Mouse (Mus musculus) CH12.LX (cell line): ENCODE results near the gene Zfp451. TPM values are rescaled to one million over a fixed set of nuclear protein-coding genes. Genes with fewer than 3 reads are reported as not detected.
"Not testable (repeated sequence)": the region's sequence is repeated elsewhere in the genome, so short reads cannot be mapped to it uniquely, and the experiment has no call there.

Source experiments
- DNase-seq: peaks from one replicate; pipeline ENCODE4 v3.0.0-alpha.2; 2013; ENCODE audit errors: extremely low read depth
- H3K27ac ChIP-seq: 2 replicates; pipeline ENCODE4 v1.5.1; 2012; ENCODE audit warnings: low read depth, mild to moderate bottlenecking, control low read depth, moderate library complexity; ENCODE audit not compliant: insufficient read depth
- H3K27me3 ChIP-seq: replicated peaks from 2 replicates; pipeline ENCODE3; 2012; ENCODE audit warnings: inconsistent platforms
- H3K36me3 ChIP-seq, 2 experiments: replicated peaks in 1 of 2; 2 replicates each; pipeline versions ENCODE3 to v1.6.1; 2012; ENCODE audit warnings: inconsistent platforms in 1 of 2, low read length in 1 of 2, mild to moderate bottlenecking in 1 of 2, mixed read lengths in 1 of 2, moderate library complexity in 1 of 2; ENCODE audit not compliant: control insufficient read depth in 1 of 2, insufficient read depth in 1 of 2
- H3K4me1 ChIP-seq, 2 experiments: 2 replicates each; pipeline ENCODE4 v1.6.1; 2012; ENCODE audit warnings: inconsistent platforms in 1 of 2, moderate library complexity in 1 of 2; ENCODE audit not compliant: insufficient read depth in 2 of 2, control insufficient read depth in 1 of 2
- H3K4me2 ChIP-seq: 2 replicates; pipeline ENCODE4 v1.6.1; 2012; ENCODE audit warnings: low read depth, mild to moderate bottlenecking, control low read depth; ENCODE audit not compliant: poor library complexity, insufficient read depth, severe bottlenecking
- H3K4me3 ChIP-seq, 3 experiments: fragments of 150-350 bp in 1 of 3; sonication (generic) in 1 of 3; replicated peaks in 1 of 3; 2 replicates each; pipeline versions ENCODE3 to v1.5.1; 2011 to 2012; ENCODE audit warnings: low read depth in 2 of 3, low read length in 2 of 3, mild to moderate bottlenecking in 2 of 3, moderate library complexity in 2 of 3, control low read depth in 1 of 3, improper control_type of control experiment in 1 of 3, inconsistent platforms in 1 of 3, mixed read lengths in 1 of 3; ENCODE audit not compliant: poor library complexity in 1 of 3
- H3K79me2 ChIP-seq: replicated peaks from 2 replicates; pipeline ENCODE4 v1.6.1; 2012; ENCODE audit warnings: mild to moderate bottlenecking, moderate library complexity; ENCODE audit not compliant: control insufficient read depth, poor library complexity, insufficient read depth, severe bottlenecking; ENCODE audit errors: extremely low read depth
- H3K9ac ChIP-seq: 2 replicates; pipeline ENCODE4 v1.6.1; 2012; ENCODE audit warnings: low read depth, mild to moderate bottlenecking, control low read depth, moderate library complexity; ENCODE audit not compliant: insufficient read depth
- H3K9me3 ChIP-seq: replicated peaks from 2 replicates; pipeline ENCODE3; 2012; ENCODE audit warnings: low read length, inconsistent platforms, mixed read lengths
- CTCF ChIP-seq, 2 experiments: IDR thresholded peaks in 1 of 2; conservative IDR thresholded peaks in 1 of 2; 2 replicates each; pipeline ENCODE4 v1.5.1; 2011 to 2012; ENCODE audit warnings: low read depth in 2 of 2, low read length in 2 of 2, improper control_type of control experiment in 1 of 2, inconsistent platforms in 1 of 2, mild to moderate bottlenecking in 1 of 2, moderate library complexity in 1 of 2
- JUN ChIP-seq: IDR thresholded peaks from 2 replicates; pipeline ENCODE4 v1.6.1; 2011; ENCODE audit warnings: low read depth, mild to moderate bottlenecking, low read length, improper control_type of control experiment, moderate library complexity; ENCODE audit not compliant: insufficient read depth
- KAT2A ChIP-seq: IDR thresholded peaks from 2 replicates; pipeline ENCODE4 v1.6.1; 2012; ENCODE audit warnings: low read length, improper control_type of control experiment, inconsistent platforms; ENCODE audit not compliant: insufficient replicate concordance
- MAFK ChIP-seq: IDR thresholded peaks from 2 replicates; pipeline ENCODE4 v1.6.1; 2011; ENCODE audit warnings: low read length, improper control_type of control experiment; ENCODE audit not compliant: insufficient replicate concordance
- MEF2A ChIP-seq: IDR thresholded peaks from 2 replicates; pipeline ENCODE4 v1.6.1; 2014; ENCODE audit warnings: low read depth, mild to moderate bottlenecking, inconsistent platforms, low read length, improper control_type of control experiment, borderline replicate concordance
- NELFE ChIP-seq: IDR thresholded peaks from 2 replicates; pipeline ENCODE4 v1.6.1; 2011; ENCODE audit warnings: low read depth, low read length, improper control_type of control experiment
- ZNF384 ChIP-seq: IDR thresholded peaks from 2 replicates; pipeline ENCODE4 v1.6.1; 2012; ENCODE audit warnings: low read depth, low read length, improper control_type of control experiment, inconsistent platforms
- dilution Hi-C: fragments of 300-500 bp; cut with MboI; formaldehyde crosslinking; loops from 2 replicates; pipeline ENCODE4 v1.14.3; 2020; ENCODE audit warnings: low sequenced_read_pairs; ENCODE audit not compliant: extremely low pct_unique_long_range_greater_than_20kb, extremely low pct_ligation_motif_present
- in situ Hi-C: fragments of 300-500 bp; cut with MboI; formaldehyde crosslinking; loops from 3 replicates; pipeline ENCODE4 v1.14.3; 2019; ENCODE audit warnings: low sequenced_read_pairs, low pct_ligation_motif_present, low pct_unique_long_range_greater_than_20kb, mixed read lengths
- polyA plus RNA-seq: library from polyadenylated mRNA; unstranded; fragments of >175 nt; gene quantifications from 2 replicates; pipeline ENCODE4 v1.2.1, GENCODE M21; 2012; ENCODE audit warnings: low read depth; ENCODE audit not compliant: insufficient read length
- total RNA-seq, 2 experiments: library from RNA; depleted of rRNA; stranded (reverse); fragments of 300-350 nt in 1 of 2; fragments of >200 nt in 1 of 2; gene quantifications; 2 replicates each; pipeline ENCODE4 v1.2.3; 2012 to 2014

The Zfp451 gene
- total and polyA plus RNA-seq, 3 experiments, result 13.9 to 23.0 (median 20.5) TPM

GRCm38 (mm10) chr1:33749109-33749508 is 65.3 kb downstream of the Zfp451 start:
- peaks cover 16% of the 10 kb centered on the region for H3K79me2 ChIP-seq
- peaks cover 3% of the 10 kb centered on the region for H3K9me3 ChIP-seq
- dilution Hi-C loops (no loop called here), in situ Hi-C loops (loop anchor here (10.0 kb wide), 1 partner anchor 64 kb away; no protein-coding TSS in a partner anchor)
- H3K4me3 ChIP-seq, result no peak overlapping the region
- no peak overlapping the region for H3K4me2 ChIP-seq
- peaks cover under 1 to 12% of the 10 kb centered on the region in 2 experiments; a peak in 2 of 4 replicates for H3K4me1 ChIP-seq
- peaks cover 44 to 82% of the 10 kb centered on the region in 2 experiments for H3K36me3 ChIP-seq
- DNase-seq, result no peak
- no peak overlapping the region for H3K27ac ChIP-seq
- TF ChIP-seq CTCF (conservative IDR thresholded peaks at IDR 0.05 in 1 of 2, IDR thresholded peaks at IDR 0.05 in 1 of 2; ENCODE audit: low read depth in 2 of 2, low read length in 2 of 2) (peak in 1 of 2 experiments; percentile 11; a peak in 1 of 4 replicates), MEF2A (no peak), KAT2A (no peak)
- H3K27me3 ChIP-seq, result no peaks in the 10 kb centered on the region
- H3K9ac ChIP-seq, result no peak overlapping the region

GRCm38 (mm10) chr1:33745901-33746300 is 68.5 kb downstream of the Zfp451 start:
- H3K36me3 ChIP-seq, result peaks cover 46 to 80% of the 10 kb centered on the region in 2 experiments
- no peak for DNase-seq
- no peak for TF ChIP-seq NELFE
- TF ChIP-seq MAFK, result no peak
- no peak for TF ChIP-seq JUN
- H3K4me3 ChIP-seq, result no peak overlapping the region
- H3K9ac ChIP-seq, result no peak overlapping the region
- H3K4me1 ChIP-seq, result no peaks in the 10 kb centered on the region
- H3K27me3 ChIP-seq, result no peaks in the 10 kb centered on the region
- in situ Hi-C loops (loop anchor here (10.0 kb wide), 1 partner anchor 61 kb away; no protein-coding TSS in a partner anchor), dilution Hi-C loops (no loop called here)
- H3K79me2 ChIP-seq, result no peaks in the 10 kb centered on the region; the same call in 1 of the 2 replicates
- H3K9me3 ChIP-seq, result peaks cover 3% of the 10 kb centered on the region
- no peak overlapping the region for H3K27ac ChIP-seq
- no peak overlapping the region for H3K4me2 ChIP-seq

GRCm38 (mm10) chr1:33744815-33745214 is 69.6 kb downstream of the Zfp451 start:
- H3K79me2 ChIP-seq, H3K9me3 ChIP-seq, H3K9ac ChIP-seq, H3K27me3 ChIP-seq, H3K27ac ChIP-seq, H3K4me1 ChIP-seq, H3K4me3 ChIP-seq, H3K4me2 ChIP-seq, dilution Hi-C loops, DNase-seq: not testable (repeated sequence)
- peaks cover 54 to 83% of the 10 kb centered on the region in 2 experiments for H3K36me3 ChIP-seq
- in situ Hi-C loops, result loop anchor here (10.0 kb wide), 1 partner anchor 60 kb away; no protein-coding TSS in a partner anchor
- peak; percentile 14; the same call in 1 of the 2 replicates for TF ChIP-seq ZNF384
